Mouse (Mus musculus) cerebellum, adult 2 months (tissue): ENCODE measurements around the gene Wdr20.

Source experiments
- CTCF ChIP-seq: fragments of 200-500 bp; IDR thresholded peaks from 2 replicates; pipeline ENCODE4 v1.5.1; 2011; ENCODE audit warnings: low read depth, mild to moderate bottlenecking, control low read depth, low read length, moderate library complexity, borderline replicate concordance; ENCODE audit not compliant: insufficient read depth
- POLR2A ChIP-seq: fragments of 200-500 bp; IDR thresholded peaks from 2 replicates; pipeline ENCODE4 v1.6.1; 2011; ENCODE audit warnings: low read length, control low read depth, borderline replicate concordance; ENCODE audit not compliant: insufficient read depth

- TF ChIP-seq CTCF (no peak), POLR2A (no peak)
Measured at GRCm38 (mm10) chr12:110770479-110771247, 32.9 kb downstream of the Wdr20 start.
